In genomic region chr11:5705972-5706371, GRCm38 (mm10) we compare ENCODE assay signal across 8 mouse cellular contexts. TPM values are rescaled to one million over a fixed set of nuclear protein-coding genes. Genes with fewer than 3 reads are reported as not detected.
DNase-seq lines count a peak whose midpoint lies in the region; ATAC-seq and TF ChIP-seq lines count a peak whose summit lies in the region.

No protein-coding gene starts in this region.

- no peaks in the 10 kb centered on the region for H3K9me3 ChIP-seq in forebrain, embryonic 10.5 days
- no peaks in the 10 kb centered on the region for H3K9me3 ChIP-seq in forebrain, embryonic 11.5 days (ENCODE audit: control insufficient read depth, low read length)
- no peaks in the 10 kb centered on the region for H3K9me3 ChIP-seq in midbrain, embryonic 10.5 days (replicated peaks)
- no peaks in the 10 kb centered on the region for H3K9me3 ChIP-seq in midbrain, embryonic 11.5 days (ENCODE audit: control insufficient read depth, low read length)
- H3K9me3 ChIP-seq in limb, embryonic 13.5 days, result no peaks in the 10 kb centered on the region
- H3K9me3 ChIP-seq in stomach, postnatal 0 days (ENCODE audit: control insufficient read depth, low read length), result no peaks in the 10 kb centered on the region

- no peaks in the 10 kb centered on the region for H3K27me3 ChIP-seq in forebrain, embryonic 10.5 days (ENCODE audit: poor library complexity, severe bottlenecking)
- H3K27me3 ChIP-seq in forebrain, embryonic 11.5 days (ENCODE audit: control insufficient read depth, insufficient read depth, low read length), result no peaks in the 10 kb centered on the region
- H3K27me3 ChIP-seq in midbrain, embryonic 10.5 days (ENCODE audit: low read depth, poor library complexity, severe bottlenecking), result no peaks in the 10 kb centered on the region
- no peaks in the 10 kb centered on the region for H3K27me3 ChIP-seq in midbrain, embryonic 11.5 days (ENCODE audit: control insufficient read depth, insufficient read depth, low read length)
- H3K27me3 ChIP-seq in limb, embryonic 13.5 days, result no peaks in the 10 kb centered on the region
- H3K27me3 ChIP-seq in stomach, postnatal 0 days (ENCODE audit: control insufficient read depth, insufficient read depth, low read length), result no peaks in the 10 kb centered on the region

- no peak overlapping the region for H3K4me2 ChIP-seq in forebrain, embryonic 11.5 days (ENCODE audit: low read depth, low read length, severe bottlenecking)
- no peak overlapping the region for H3K4me2 ChIP-seq in midbrain, embryonic 11.5 days
- H3K4me2 ChIP-seq in limb, embryonic 13.5 days (replicated peaks), result peak overlapping the region; percentile 80
- H3K4me2 ChIP-seq in stomach, postnatal 0 days (replicated peaks; ENCODE audit: low read depth), result peak overlapping the region; percentile 90

- WGBS in forebrain, embryonic 10.5 days, result 94% methylated on average over 9 of the region's 9 CpGs
- 93% methylated on average over 9 of the region's 9 CpGs for WGBS in forebrain, embryonic 11.5 days
- WGBS in midbrain, embryonic 10.5 days, result 96% methylated on average over 9 of the region's 9 CpGs
- WGBS in midbrain, embryonic 11.5 days, result 94% methylated on average over 9 of the region's 9 CpGs
- 91% methylated on average over 9 of the region's 9 CpGs for WGBS in limb, embryonic 13.5 days
- 83% methylated on average over 9 of the region's 9 CpGs for WGBS in stomach, postnatal 0 days

- peak overlapping the region; percentile 99 for H3K4me3 ChIP-seq in forebrain, embryonic 10.5 days
- H3K4me3 ChIP-seq in forebrain, embryonic 11.5 days (ENCODE audit: low read depth, low read length), result no peak overlapping the region
- H3K4me3 ChIP-seq in midbrain, embryonic 10.5 days, result peak overlapping the region; percentile 98; the same call in 1 of the 2 replicates
- no peak overlapping the region for H3K4me3 ChIP-seq in midbrain, embryonic 11.5 days (ENCODE audit: low read depth, low read length)
- peak overlapping the region; percentile 90 for H3K4me3 ChIP-seq in limb, embryonic 13.5 days
- no peak overlapping the region; the same call in 1 of the 2 replicates for H3K4me3 ChIP-seq in stomach, postnatal 0 days (ENCODE audit: low read depth, low read length)

- TF ChIP-seq EP300 in stomach, postnatal 0 days (optimal IDR thresholded peaks at IDR 0.05), result no peak

- no peak for DNase-seq in forebrain, embryonic 10.5 days (ENCODE audit: extremely low spot score, low spot score)
- no peak for DNase-seq in forebrain, embryonic 11.5 days (ENCODE audit: low spot score)
- no peak for DNase-seq in midbrain, embryonic 10.5 days (ENCODE audit: low spot score)
- DNase-seq in midbrain, embryonic 11.5 days (ENCODE audit: low spot score, missing footprints), result no peak
- no peak for DNase-seq in stomach, postnatal 0 days (ENCODE audit: low spot score)
- DNase-seq in gastrocnemius, postnatal 10 days, result no peak

- peaks cover 35% of the 10 kb centered on the region for H3K36me3 ChIP-seq in forebrain, embryonic 10.5 days (replicated peaks)
- peaks cover 5% of the 10 kb centered on the region; the same call in 1 of the 2 replicates for H3K36me3 ChIP-seq in forebrain, embryonic 11.5 days (ENCODE audit: control insufficient read depth, insufficient read depth, low read length)
- peaks cover 26% of the 10 kb centered on the region for H3K36me3 ChIP-seq in midbrain, embryonic 10.5 days
- H3K36me3 ChIP-seq in midbrain, embryonic 11.5 days (ENCODE audit: control insufficient read depth, insufficient read depth, low read length), result peaks cover 8% of the 10 kb centered on the region
- H3K36me3 ChIP-seq in limb, embryonic 13.5 days, result peaks cover 25% of the 10 kb centered on the region
- H3K36me3 ChIP-seq in stomach, postnatal 0 days (ENCODE audit: control insufficient read depth, insufficient read depth, low read length), result peaks cover 2% of the 10 kb centered on the region; the same call in 1 of the 2 replicates

- no peak overlapping the region for H3K27ac ChIP-seq in forebrain, embryonic 10.5 days
- no peak overlapping the region for H3K27ac ChIP-seq in forebrain, embryonic 11.5 days (ENCODE audit: low read depth, low read length)
- H3K27ac ChIP-seq in midbrain, embryonic 10.5 days (replicated peaks), result no peak overlapping the region
- no peak overlapping the region for H3K27ac ChIP-seq in midbrain, embryonic 11.5 days (ENCODE audit: low read depth, low read length)
- H3K27ac ChIP-seq in limb, embryonic 13.5 days, result no peak overlapping the region
- no peak overlapping the region for H3K27ac ChIP-seq in stomach, postnatal 0 days (replicated peaks)

- H3K9ac ChIP-seq in forebrain, embryonic 11.5 days (ENCODE audit: low read length), result no peak overlapping the region
- H3K9ac ChIP-seq in midbrain, embryonic 11.5 days (ENCODE audit: low read length), result no peak overlapping the region
- peak overlapping the region; percentile 90 for H3K9ac ChIP-seq in limb, embryonic 13.5 days
- no peak overlapping the region for H3K9ac ChIP-seq in stomach, postnatal 0 days (ENCODE audit: low read length)

- ATAC-seq in forebrain, embryonic 11.5 days (replicated peaks; ENCODE audit: low FRiP score), result no peak
- no peak for ATAC-seq in midbrain, embryonic 11.5 days (ENCODE audit: low FRiP score)
- no peak for ATAC-seq in limb, embryonic 13.5 days (ENCODE audit: low FRiP score, low read depth)
- no peak for ATAC-seq in stomach, postnatal 0 days (ENCODE audit: low FRiP score, low TSS enrichment)
- no peak for ATAC-seq in erythroid progenitor cell, adult 5-6 weeks (replicated peaks; ENCODE audit: low FRiP score, poor library complexity, severe bottlenecking)

- TF ChIP-seq CTCF in stomach, postnatal 0 days (IDR thresholded peaks at IDR 0.05; ENCODE audit: low read depth), result no peak

- H3K4me1 ChIP-seq in forebrain, embryonic 10.5 days, result peaks cover 15% of the 10 kb centered on the region
- H3K4me1 ChIP-seq in forebrain, embryonic 11.5 days (replicated peaks; ENCODE audit: control insufficient read depth, insufficient read depth, low read length), result peaks cover 3% of the 10 kb centered on the region; the same call in 1 of the 2 replicates
- H3K4me1 ChIP-seq in midbrain, embryonic 10.5 days, result peaks cover 18% of the 10 kb centered on the region
- H3K4me1 ChIP-seq in midbrain, embryonic 11.5 days (ENCODE audit: control insufficient read depth, insufficient read depth, low read length), result peaks cover 10% of the 10 kb centered on the region
- peaks cover 14% of the 10 kb centered on the region for H3K4me1 ChIP-seq in limb, embryonic 13.5 days
- 0 out of 2 replicates have a peak, but pooled peaks cover 2% of the 10 kb centered on the region for H3K4me1 ChIP-seq in stomach, postnatal 0 days (replicated peaks; ENCODE audit: control insufficient read depth, insufficient read depth)

RNA-seq across cellular contexts. Expression of gene Mrps24, which starts 9.5 kb away (rescaled TPM):
- 160 and 169 TPM in 2 replicates for polyA plus RNA-seq in forebrain, embryonic 10.5 days (2016; fragmentation: Nextera tagmentation; extraction: Ambion mirVana)
- polyA plus RNA-seq in forebrain, embryonic 11.5 days (2014; fragmentation: Nextera tagmentation; extraction: Ambion mirVana), result 166 TPM in 2 replicates
- polyA plus RNA-seq in midbrain, embryonic 10.5 days (2016; fragmentation: Nextera tagmentation; extraction: Ambion mirVana), result 155 and 159 TPM in 2 replicates
- polyA plus RNA-seq in midbrain, embryonic 11.5 days (2014; fragmentation: Nextera tagmentation; extraction: Ambion mirVana), result 161 and 164 TPM in 2 replicates
- 171 and 175 TPM in 2 replicates for polyA plus RNA-seq in limb, embryonic 13.5 days (2015; fragmentation: Nextera tagmentation; extraction: Ambion mirVana)
- 219 and 225 TPM in 2 replicates for polyA plus RNA-seq in stomach, postnatal 0 days (2015; fragmentation: Nextera tagmentation; extraction: Ambion mirVana)
- total RNA-seq in erythroid progenitor cell, adult 5-6 weeks (2015; ENCODE audit: low replicate concordance), result 37.5 and 45.3 TPM in 2 replicates
- total RNA-seq in erythroid progenitor cell, adult 5-6 weeks (2017; ENCODE audit: low replicate concordance), result 6.3 and 21.7 TPM in 2 replicates
- 10 to 100 TPM; 84.8 to 90.6 TPM for total RNA-seq in gastrocnemius, postnatal 10 days (2021)

RNA-seq across cellular contexts. Expression of gene Urgcp, which starts 56.2 kb away (rescaled TPM):
- 19.3 and 20.3 TPM in 2 replicates for polyA plus RNA-seq in forebrain, embryonic 10.5 days (2016; fragmentation: Nextera tagmentation; extraction: Ambion mirVana)
- 19.1 and 20.1 TPM in 2 replicates for polyA plus RNA-seq in forebrain, embryonic 11.5 days (2014; fragmentation: Nextera tagmentation; extraction: Ambion mirVana)
- 18.3 and 22.8 TPM in 2 replicates for polyA plus RNA-seq in midbrain, embryonic 10.5 days (2016; fragmentation: Nextera tagmentation; extraction: Ambion mirVana)
- polyA plus RNA-seq in midbrain, embryonic 11.5 days (2014; fragmentation: Nextera tagmentation; extraction: Ambion mirVana), result 9.9 and 11.7 TPM in 2 replicates
- polyA plus RNA-seq in limb, embryonic 13.5 days (2015; fragmentation: Nextera tagmentation; extraction: Ambion mirVana), result 27.1 and 29.2 TPM in 2 replicates
- polyA plus RNA-seq in stomach, postnatal 0 days (2015; fragmentation: Nextera tagmentation; extraction: Ambion mirVana), result 14.1 and 15.4 TPM in 2 replicates
- 5.4 TPM in 2 replicates for total RNA-seq in erythroid progenitor cell, adult 5-6 weeks (2015; ENCODE audit: low replicate concordance)
- 4.9 and 15.3 TPM in 2 replicates for total RNA-seq in erythroid progenitor cell, adult 5-6 weeks (2017; ENCODE audit: low replicate concordance)
- 10 to 100 TPM; 29.1 to 42.0 TPM for total RNA-seq in gastrocnemius, postnatal 10 days (2021)

Comparison
In these comparisons a context has a peak if more than half of its experiments do, and no peak if none do; other contexts are left out.
1. H3K4me3 ChIP-seq: peak in forebrain, embryonic 10.5 days (single experiment), midbrain, embryonic 10.5 days (single experiment) and limb, embryonic 13.5 days (single experiment); none in forebrain, embryonic 11.5 days (single experiment), midbrain, embryonic 11.5 days (single experiment) and stomach, postnatal 0 days (single experiment).
2. H3K4me2 ChIP-seq: peak in limb, embryonic 13.5 days (single experiment) and stomach, postnatal 0 days (single experiment); none in forebrain, embryonic 11.5 days (single experiment) and midbrain, embryonic 11.5 days (single experiment).